Mouse (Mus musculus) midbrain, postnatal 0 days (tissue): Measurements from ENCODE around the gene Fbxw9. TPM values are rescaled to one million over a fixed set of nuclear protein-coding genes. Genes with fewer than 3 reads are reported as not detected.

Experiments
- ATAC-seq: fragments of 200-750 bp; cut with Nextera tagmentation; 2 replicates; pipeline ENCODE4 v1.8.0; 2017; ENCODE audit warnings: moderate number of reproducible peaks, mild to moderate bottlenecking, moderate TSS enrichment, moderate library complexity; ENCODE audit not compliant: low FRiP score
- DNase-seq: peaks from one replicate; pipeline ENCODE4 v3.0.0-alpha.2; 2015; ENCODE audit warnings: low spot score
- H3K27ac ChIP-seq: fragments of 300-500 bp; sonication (generic); 2 replicates; pipeline ENCODE4 v1.5.1; 2014; ENCODE audit warnings: low read depth, mild to moderate bottlenecking, low read length, mixed read lengths
- H3K27me3 ChIP-seq: fragments of 300-500 bp; sonication (generic); 2 replicates; pipeline ENCODE4 v1.6.1; 2014; ENCODE audit warnings: low read length, control low read depth, mixed read lengths; ENCODE audit not compliant: insufficient read depth
- H3K36me3 ChIP-seq: fragments of 300-500 bp; sonication (generic); 2 replicates; pipeline ENCODE4 v1.6.1; 2014; ENCODE audit warnings: low read length, control low read depth, mixed read lengths; ENCODE audit not compliant: insufficient read depth
- H3K4me1 ChIP-seq: fragments of 300-500 bp; sonication (generic); 2 replicates; pipeline ENCODE4 v1.6.1; 2014; ENCODE audit warnings: mild to moderate bottlenecking, control low read depth, antibody characterized with exemption, low read length, mixed read lengths; ENCODE audit not compliant: insufficient read depth
- H3K4me2 ChIP-seq: fragments of 300-500 bp; sonication (generic); 2 replicates; pipeline ENCODE4 v1.6.1; 2014; ENCODE audit warnings: low read depth, mild to moderate bottlenecking, low read length, mixed read lengths; ENCODE audit not compliant: poor library complexity, severe bottlenecking
- H3K4me3 ChIP-seq: fragments of 300-500 bp; sonication (generic); 2 replicates; pipeline ENCODE4 v1.5.1; 2014; ENCODE audit warnings: low read depth, mild to moderate bottlenecking, low read length, moderate library complexity
- H3K9ac ChIP-seq: fragments of 300-500 bp; sonication (generic); replicated peaks from 2 replicates; pipeline ENCODE4 v1.6.1; 2014; ENCODE audit warnings: mild to moderate bottlenecking, low read length, moderate library complexity, mixed read lengths; ENCODE audit not compliant: poor library complexity, severe bottlenecking
- H3K9me3 ChIP-seq: fragments of 300-500 bp; sonication (generic); 2 replicates; pipeline ENCODE4 v1.6.1; 2016; ENCODE audit warnings: low read length, control low read depth
- CTCF ChIP-seq: IDR thresholded peaks from 2 replicates; pipeline ENCODE4 v1.5.1; 2016; ENCODE audit warnings: antibody characterized with exemption, mild to moderate bottlenecking
- WGBS: fragments of 180-500 bp; shearing (Covaris S2); extraction: QIAGEN DNeasy Blood & Tissue Kit; methylation state at CpG from one replicate; pipeline ENCODE4 v1.1.7; 2014; 5-methylcytosine and 5-hydroxymethylcytosine counted together
- polyA plus RNA-seq: library from polyadenylated mRNA; unstranded; fragments of >200 nt; fragmentation: Nextera tagmentation; extraction: Ambion mirVana; gene quantifications from 2 replicates; pipeline ENCODE4 v1.2.1, GENCODE M21; 2015
- total RNA-seq: library from RNA; depleted of rRNA; stranded (reverse); fragments of >200 nt; gene quantifications from 2 replicates; pipeline ENCODE4 v1.2.3, GENCODE M21; 2014

Gene Fbxw9
- total and polyA plus RNA-seq, 2 experiments from 2014 or later, result 92.1 to 113 TPM

GRCm38 (mm10) chr8:85017209-85017608 is 42.6 kb upstream of the Fbxw9 start:
- Histone ChIP-seq H3K4me1 (0 out of 2 replicates have a peak, but pooled peaks cover 4% of the 10 kb centered on the region), H3K27me3 (0 out of 2 replicates have a peak, but pooled peaks cover 3% of the 10 kb centered on the region), H3K36me3 (peaks cover 27% of the 10 kb centered on the region), H3K4me2 (no peak overlapping the region), H3K27ac (no peak overlapping the region), H3K9me3 (no peaks in the 10 kb centered on the region), H3K9ac (no peak overlapping the region), H3K4me3 (no peak overlapping the region)
- DNase-seq (no peak), ATAC-seq (peak; percentile 38; the same call in 1 of the 2 replicates)
- 0 out of 2 replicates have a peak, but pooled peaks have one; percentile 9 for TF ChIP-seq CTCF
- 20% methylated on average over 5 of the region's 5 CpGs for WGBS

GRCm38 (mm10) chr8:85021514-85022055 is 38.3 kb upstream of the Fbxw9 start:
- 96% methylated on average over 3 of the region's 3 CpGs for WGBS
- peak; percentile 31 for TF ChIP-seq CTCF
- DNase-seq (no peak), ATAC-seq (no peak)
- Histone ChIP-seq H3K4me1 (peaks cover 4% of the 10 kb centered on the region; the same call in 1 of the 2 replicates), H3K9me3 (no peaks in the 10 kb centered on the region), H3K27ac (no peak overlapping the region), H3K9ac (no peak overlapping the region), H3K4me2 (no peak overlapping the region), H3K36me3 (peaks cover 33% of the 10 kb centered on the region), H3K27me3 (no peaks in the 10 kb centered on the region), H3K4me3 (no peak overlapping the region)

GRCm38 (mm10) chr8:85023846-85024245 is 36.0 kb upstream of the Fbxw9 start:
- H3K4me3 ChIP-seq, result peak overlapping the region; percentile 98; the same call in 1 of the 2 replicates
- no peak overlapping the region for H3K9ac ChIP-seq
- no peak for DNase-seq
- WGBS, result 99% methylated on average over 3 of the region's 3 CpGs
- no peak for ATAC-seq
- no peak for TF ChIP-seq CTCF
- H3K9me3 ChIP-seq, result no peaks in the 10 kb centered on the region
- no peak overlapping the region for H3K27ac ChIP-seq
- no peaks in the 10 kb centered on the region for H3K27me3 ChIP-seq
- H3K4me2 ChIP-seq, result peak overlapping the region; percentile 92; the same call in 1 of the 2 replicates
- peaks cover 22% of the 10 kb centered on the region for H3K36me3 ChIP-seq
- peaks cover 11% of the 10 kb centered on the region for H3K4me1 ChIP-seq

- H3K9ac ChIP-seq, result peak within 1 kb of the TSS; percentile 77
- no peaks in the 10 kb centered on the region for H3K27me3 ChIP-seq
- peak; percentile 96 for DNase-seq
- peak within 1 kb of the TSS; percentile 59; the same call in 1 of the 2 replicates for H3K27ac ChIP-seq
- peaks cover 15% of the 10 kb centered on the region for H3K36me3 ChIP-seq
- peak within 1 kb of the TSS; percentile 92 for H3K4me2 ChIP-seq
- peak; percentile 90 for ATAC-seq
- peaks cover 11% of the 10 kb centered on the region for H3K4me1 ChIP-seq
- TF ChIP-seq CTCF, result no peak
- H3K9me3 ChIP-seq, result no peaks in the 10 kb centered on the region
- H3K4me3 ChIP-seq, result peak within 1 kb of the TSS; percentile 98
- WGBS, result 8% methylated on average over 30 of the region's 30 CpGs
These were observed 34.5 kb upstream of the Fbxw9 start, which contains the start of gene Asna1 for GRCm38 (mm10) chr8:85025098-85025932. Gene Asna1, minus strand, starts transcription at chr8:85025281.

- H3K27me3 ChIP-seq, result no peaks in the 10 kb centered on the region
- H3K9me3 ChIP-seq, result no peaks in the 10 kb centered on the region
- under 1% methylated on average over 70 of the region's 75 CpGs for WGBS
- TF ChIP-seq CTCF, result no peak
- H3K27ac ChIP-seq, result peak within 1 kb of the TSS; percentile 94
- H3K4me3 ChIP-seq, result peak within 1 kb of the TSS; percentile 98
- peaks cover 11% of the 10 kb centered on the region for H3K4me1 ChIP-seq
- H3K36me3 ChIP-seq, result peaks cover 27% of the 10 kb centered on the region
- DNase-seq (peak; percentile 98), ATAC-seq (peak; percentile 74)
- H3K4me2 ChIP-seq, result peak within 1 kb of the TSS; percentile 92
- H3K9ac ChIP-seq, result peak within 1 kb of the TSS; percentile 99
These were observed 33.0 kb upstream of the Fbxw9 start, which contains the start of gene Trir for GRCm38 (mm10) chr8:85026670-85027515. Gene Trir, plus strand, starts transcription at chr8:85026823.
